Mouse (Mus musculus) embryo, embryonic 11.5 days (tissue): ENCODE data around the gene Vwa5b1.

Experiments
- DNase-seq: peaks from one replicate; pipeline ENCODE4 v3.0.0-alpha.2; 2012; ENCODE audit warnings: low read depth, low spot score

Vwa5b1 gene

GRCm38 (mm10) chr4:138576661-138577060 lies 59.0 kb downstream of the Vwa5b1 start:
- no peak for DNase-seq

GRCm38 (mm10) chr4:138574800-138575606 lies 60.7 kb downstream of the Vwa5b1 start:
- no peak for DNase-seq

GRCm38 (mm10) chr4:138569928-138570327 lies 65.8 kb downstream of the Vwa5b1 start:
- peak; percentile 24 for DNase-seq

GRCm38 (mm10) chr4:138568275-138568674 lies 67.4 kb downstream of the Vwa5b1 start:
- DNase-seq = no peak

GRCm38 (mm10) chr4:138561986-138562385 lies 73.7 kb downstream of the Vwa5b1 start:
- DNase-seq = peak; percentile 61

- no peak for DNase-seq
Observed at GRCm38 (mm10) chr4:138555531-138555930, 80.2 kb downstream of the Vwa5b1 start.

- no peak for DNase-seq
Observed at GRCm38 (mm10) chr4:138554934-138555333, 80.8 kb downstream of the Vwa5b1 start.

GRCm38 (mm10) chr4:138554302-138554701 lies 81.4 kb downstream of the Vwa5b1 start:
- no peak for DNase-seq

GRCm38 (mm10) chr4:138553516-138553933 lies 82.2 kb downstream of the Vwa5b1 start:
- no peak for DNase-seq

- DNase-seq = no peak
Observed at GRCm38 (mm10) chr4:138553116-138553515, 82.6 kb downstream of the Vwa5b1 start.

- DNase-seq = no peak
Observed at GRCm38 (mm10) chr4:138551601-138552000, 84.1 kb downstream of the Vwa5b1 start.

GRCm38 (mm10) chr4:138550557-138550956 lies 85.1 kb downstream of the Vwa5b1 start:
- no peak for DNase-seq

GRCm38 (mm10) chr4:138548960-138549359 lies 86.7 kb downstream of the Vwa5b1 start:
- no peak for DNase-seq

- DNase-seq = no peak
Observed at GRCm38 (mm10) chr4:138548124-138548561, 87.5 kb downstream of the Vwa5b1 start.

GRCm38 (mm10) chr4:138547556-138547955 lies 88.1 kb downstream of the Vwa5b1 start:
- DNase-seq = no peak

- DNase-seq = no peak
Observed at GRCm38 (mm10) chr4:138547041-138547440, 88.6 kb downstream of the Vwa5b1 start.

- DNase-seq = no peak
Observed at GRCm38 (mm10) chr4:138546241-138546640, 89.4 kb downstream of the Vwa5b1 start.

GRCm38 (mm10) chr4:138543177-138543576 lies 92.5 kb downstream of the Vwa5b1 start:
- no peak for DNase-seq

GRCm38 (mm10) chr4:138538084-138538449 lies 97.6 kb downstream of the Vwa5b1 start:
- DNase-seq = no peak

- no peak for DNase-seq
Observed at GRCm38 (mm10) chr4:138537210-138538083, 98.2 kb downstream of the Vwa5b1 start.

- DNase-seq = no peak
Observed at GRCm38 (mm10) chr4:138535610-138536009, 100.1 kb downstream of the Vwa5b1 start.

- no peak for DNase-seq
Observed at GRCm38 (mm10) chr4:138533877-138534276, 101.8 kb downstream of the Vwa5b1 start.

GRCm38 (mm10) chr4:138531761-138532160 lies 103.9 kb downstream of the Vwa5b1 start:
- DNase-seq = no peak
